Mouse (Mus musculus) cerebellum, adult 9-10 months (tissue): ENCODE measurements around the gene Pvr.

Experiments
- DNase-seq: peaks from one replicate; pipeline ENCODE4 v3.0.0; 2022

Pvr gene

GRCm38 (mm10) chr7:19867751-19868399, 53.1 kb downstream of the Pvr start:
- no peak for DNase-seq

GRCm38 (mm10) chr7:19866490-19866889, 54.5 kb downstream of the Pvr start:
- no peak for DNase-seq

GRCm38 (mm10) chr7:19865246-19866036, 55.5 kb downstream of the Pvr start:
- DNase-seq: no peak

GRCm38 (mm10) chr7:19864241-19864640, 56.7 kb downstream of the Pvr start:
- DNase-seq: no peak

GRCm38 (mm10) chr7:19861199-19861598, 59.8 kb downstream of the Pvr start, which contains the start of gene Ceacam16:
TSS of gene Ceacam16 (minus strand) at chr7:19861299.
- no peak for DNase-seq

GRCm38 (mm10) chr7:19859740-19860139, 61.2 kb downstream of the Pvr start:
- no peak for DNase-seq

GRCm38 (mm10) chr7:19856283-19856682, 64.7 kb downstream of the Pvr start:
- DNase-seq: no peak

GRCm38 (mm10) chr7:19855663-19856062, 65.3 kb downstream of the Pvr start:
- DNase-seq: no peak
